Mouse (Mus musculus) heart, postnatal 0 days (tissue): Measurements from ENCODE around the gene Dpy19l1.

Experiments
- CTCF ChIP-seq: IDR thresholded peaks from 2 replicates; pipeline ENCODE4 v1.5.1; 2016; ENCODE audit warnings: antibody characterized with exemption, control low read depth, low read depth
- EP300 ChIP-seq: IDR thresholded peaks from 2 replicates; pipeline ENCODE4 v1.6.1; 2016; ENCODE audit warnings: antibody characterized with exemption, low read depth

- TF ChIP-seq CTCF (no peak), EP300 (no peak)
Measured at GRCm38 (mm10) chr9:24394146-24394545, 108.8 kb downstream of the Dpy19l1 start.
